In the genomic region with DNA sequence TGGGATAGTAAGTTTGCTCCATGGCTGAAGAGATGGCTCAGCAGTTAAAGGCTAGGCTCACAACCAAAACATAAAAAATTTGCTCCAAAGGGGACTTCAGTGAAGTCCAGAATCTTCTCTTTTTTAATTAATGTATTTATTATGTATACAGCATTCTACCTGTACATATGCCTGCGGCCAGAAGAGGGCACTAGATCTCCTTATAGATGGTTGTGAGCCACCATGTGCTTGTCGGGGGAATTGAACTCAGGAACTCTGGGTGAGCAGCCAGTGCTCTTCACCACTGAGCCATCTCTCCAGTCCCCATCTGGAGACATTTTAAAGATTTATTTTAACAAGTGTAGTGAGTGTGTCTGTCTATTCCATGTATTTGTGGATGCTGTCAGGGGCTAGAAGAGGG, we compare ENCODE assay signal across 13 mouse cellular contexts. TPM values are rescaled to one million over a fixed set of nuclear protein-coding genes. Genes with fewer than 3 reads are reported as not detected.
DNase-seq lines count a peak whose midpoint lies in the region; ATAC-seq and TF ChIP-seq lines count a peak whose summit lies in the region.
"Had no signal": no experiment of that assay in that cellular context is flagged by ENCODE, and none has a peak within 500 bp of the region (broad histone marks: within the 10 kb centered on the region; RNA-seq: fewer than 3 reads in every experiment).

No protein-coding gene starts in this region.

- peak; percentile 43 for TF ChIP-seq CTCF in heart, postnatal 0 days (IDR thresholded peaks at IDR 0.05; ENCODE audit: low read depth)
- 0 out of 2 replicates have a peak, but pooled peaks have one; percentile 11 for TF ChIP-seq CTCF in bone marrow macrophage, adult 2 months (IDR thresholded peaks at IDR 0.05; ENCODE audit: low read depth, low read length)

- intact Hi-C loops in left cerebral cortex, postnatal 10 days (cut with DNase I), result no loop called here

- TF ChIP-seq EP300 in heart, postnatal 0 days (IDR thresholded peaks at IDR 0.05; ENCODE audit: low read depth), result no peak

- TF ChIP-seq POLR2A in bone marrow macrophage, adult 2 months (IDR thresholded peaks at IDR 0.05; ENCODE audit: borderline replicate concordance, low read depth, low read length), result no peak

- no peaks in the 10 kb centered on the region for H3K9me3 ChIP-seq in heart, postnatal 0 days (replicated peaks; ENCODE audit: control insufficient read depth, low read length)
- H3K9me3 ChIP-seq: forebrain, embryonic 12.5 days; heart, embryonic 15.5 days; limb, embryonic 15.5 days; neural tube, embryonic 12.5 days had no signal

- H3K4me3 ChIP-seq in heart, postnatal 0 days (ENCODE audit: low read depth, low read length), result no peak overlapping the region
- no peak overlapping the region for H3K4me3 ChIP-seq in bone marrow macrophage, adult 2 months (ENCODE audit: insufficient read depth, low read length)
- H3K4me3 ChIP-seq: forebrain, embryonic 12.5 days; heart, embryonic 15.5 days; limb, embryonic 15.5 days; neural tube, embryonic 12.5 days had no signal

- 0 out of 2 replicates have a peak, but pooled peaks cover 3% of the 10 kb centered on the region for H3K4me1 ChIP-seq in heart, postnatal 0 days (ENCODE audit: control insufficient read depth, insufficient read depth)
- H3K4me1 ChIP-seq in bone marrow macrophage, adult 2 months (ENCODE audit: control insufficient read depth, insufficient read depth, low read length), result peaks cover 10% of the 10 kb centered on the region
- H3K4me1 ChIP-seq: forebrain, embryonic 12.5 days; neural tube, embryonic 12.5 days had no signal

- no peak overlapping the region for H3K4me2 ChIP-seq in heart, postnatal 0 days (ENCODE audit: low read depth, low read length)
- H3K4me2 ChIP-seq: forebrain, embryonic 12.5 days; heart, embryonic 15.5 days; limb, embryonic 15.5 days; neural tube, embryonic 12.5 days had no signal

- H3K9ac ChIP-seq in heart, postnatal 0 days (replicated peaks; ENCODE audit: low read depth, low read length), result no peak overlapping the region
- H3K9ac ChIP-seq: forebrain, embryonic 12.5 days; heart, embryonic 15.5 days; limb, embryonic 15.5 days; neural tube, embryonic 12.5 days had no signal

- WGBS in heart, postnatal 0 days, result 68% methylated on average over 2 of the region's 2 CpGs

- H3K27me3 ChIP-seq in heart, postnatal 0 days (ENCODE audit: control insufficient read depth, insufficient read depth, low read length), result no peaks in the 10 kb centered on the region
- H3K27me3 ChIP-seq: forebrain, embryonic 12.5 days; limb, embryonic 15.5 days; neural tube, embryonic 12.5 days had no signal

- ATAC-seq in heart, postnatal 0 days (ENCODE audit: insufficient read depth, low read depth), result no peak

- H3K27ac ChIP-seq in heart, postnatal 0 days (ENCODE audit: low read depth), result no peak overlapping the region
- H3K27ac ChIP-seq in bone marrow macrophage, adult 2 months (ENCODE audit: insufficient read depth, low read depth, low read length), result no peak overlapping the region
- H3K27ac ChIP-seq: forebrain, embryonic 12.5 days; heart, embryonic 15.5 days; limb, embryonic 15.5 days; neural tube, embryonic 12.5 days had no signal

- no peaks in the 10 kb centered on the region for H3K36me3 ChIP-seq in heart, postnatal 0 days (replicated peaks; ENCODE audit: control insufficient read depth, insufficient read depth, low read length)
- H3K36me3 ChIP-seq: heart, embryonic 15.5 days had no signal

- DNase-seq in heart, postnatal 0 days (ENCODE audit: low spot score), result no peak
- no peak for DNase-seq in heart, adult 8-10 months (ENCODE audit: low spot score)
- peak; percentile 49 for DNase-seq in right cerebral cortex, postnatal 14 days
- DNase-seq in right cerebral cortex, postnatal 36 days (ENCODE audit: low spot score in 2 of 2), result no peak
- DNase-seq in thymus, postnatal 4 days, result peak; percentile 59
- no peak for DNase-seq in left cerebral cortex, postnatal 10 days (ENCODE audit: extremely low spot score in 1 of 2, low spot score in 2 of 2)
- DNase-seq in kidney, adult 9 months, result no peak
- DNase-seq: cerebellum, adult 9-11 months had no signal

RNA-seq across cellular contexts. Expression of a gene that starts 6.0 kb away (rescaled TPM):
- not detected in 2 replicates for total RNA-seq in heart, postnatal 0 days (2014; rRNA removed; ENCODE audit: low replicate concordance)
- 0.03 and 0.08 TPM in 2 replicates for polyA plus RNA-seq in heart, postnatal 0 days (2015; fragmentation: Nextera tagmentation; extraction: Ambion mirVana)
- total RNA-seq in heart, adult 8-10 months (2022), result not detected
- 0.24 TPM in 1 of 2 replicates, not detected in the other for polyA plus RNA-seq in bone marrow macrophage, adult 2 months (2012; ENCODE audit: insufficient read depth, insufficient read length, missing spikeins)
- total RNA-seq in left cerebral cortex, postnatal 10 days (2021), result 1 to 10 TPM; 2.2 to 3.7 TPM

RNA-seq across cellular contexts. Expression of a gene that starts 18.5 kb away (rescaled TPM):
- total RNA-seq in heart, postnatal 0 days (2014; rRNA removed; ENCODE audit: low replicate concordance), result 1.2 and 3.9 TPM in 2 replicates
- polyA plus RNA-seq in heart, postnatal 0 days (2015; fragmentation: Nextera tagmentation; extraction: Ambion mirVana), result 0.27 and 0.41 TPM in 2 replicates
- under 1 TPM; 0.41 to 0.79 (median 0.48) TPM for total RNA-seq in heart, adult 8-10 months (2022)
- polyA plus RNA-seq in bone marrow macrophage, adult 2 months (2012; ENCODE audit: insufficient read depth, insufficient read length, missing spikeins), result 4.9 and 5.0 TPM in 2 replicates
- 10 to 100 TPM; 25.7 to 27.7 TPM for total RNA-seq in left cerebral cortex, postnatal 10 days (2021)

RNA-seq across cellular contexts. Expression of a gene that starts 19.4 kb away (rescaled TPM):
- total RNA-seq in heart, postnatal 0 days (2014; rRNA removed; ENCODE audit: low replicate concordance), result 6.4 and 6.9 TPM in 2 replicates
- polyA plus RNA-seq in heart, postnatal 0 days (2015; fragmentation: Nextera tagmentation; extraction: Ambion mirVana), result 0.70 and 0.72 TPM in 2 replicates
- 1 to 10 TPM; 5.8 to 8.1 (median 6.3) TPM for total RNA-seq in heart, adult 8-10 months (2022)
- polyA plus RNA-seq in bone marrow macrophage, adult 2 months (2012; ENCODE audit: insufficient read depth, insufficient read length, missing spikeins), result 16.5 and 18.0 TPM in 2 replicates
- 1 to 10 TPM; 2.6 to 2.7 TPM for total RNA-seq in left cerebral cortex, postnatal 10 days (2021)

RNA-seq across cellular contexts. Expression of a gene that starts 41.0 kb away (rescaled TPM):
- 69.3 and 81.0 TPM in 2 replicates for total RNA-seq in heart, postnatal 0 days (2014; rRNA removed; ENCODE audit: low replicate concordance)
- 66.2 and 68.9 TPM in 2 replicates for polyA plus RNA-seq in heart, postnatal 0 days (2015; fragmentation: Nextera tagmentation; extraction: Ambion mirVana)
- 10 to 100 TPM; 23.9 to 28.1 (median 26.0) TPM for total RNA-seq in heart, adult 8-10 months (2022)
- 51.2 and 56.6 TPM in 2 replicates for polyA plus RNA-seq in bone marrow macrophage, adult 2 months (2012; ENCODE audit: insufficient read depth, insufficient read length, missing spikeins)
- 10 to 100 TPM; 47.4 to 47.9 TPM for total RNA-seq in left cerebral cortex, postnatal 10 days (2021)

RNA-seq across cellular contexts. Expression of a gene that starts 41.0 kb away (rescaled TPM):
- total RNA-seq in heart, postnatal 0 days (2014; rRNA removed; ENCODE audit: low replicate concordance), result 4.0 and 5.8 TPM in 2 replicates
- 1.1 and 1.5 TPM in 2 replicates for polyA plus RNA-seq in heart, postnatal 0 days (2015; fragmentation: Nextera tagmentation; extraction: Ambion mirVana)
- 1 to 10 TPM in 2 of 4 experiments, under 1 TPM in 2; 0.69 to 1.8 (median 1.1) TPM for total RNA-seq in heart, adult 8-10 months (2022)
- polyA plus RNA-seq in bone marrow macrophage, adult 2 months (2012; ENCODE audit: insufficient read depth, insufficient read length, missing spikeins), result 3.1 and 3.2 TPM in 2 replicates
- total RNA-seq in left cerebral cortex, postnatal 10 days (2021), result 1 to 10 TPM; 5.4 to 5.6 TPM

Comparison
In these comparisons a context has a peak if more than half of its experiments do, and no peak if none do; other contexts are left out.
1. DNase-seq: peak in right cerebral cortex, postnatal 14 days (single experiment) and thymus, postnatal 4 days (single experiment); none in heart, postnatal 0 days (single experiment), heart, adult 8-10 months (single experiment), right cerebral cortex, postnatal 36 days (0 of 2), left cerebral cortex, postnatal 10 days (0 of 2) and kidney, adult 9 months (single experiment).